ENCODE assay signal across 8 mouse cellular contexts in the genomic region with DNA sequence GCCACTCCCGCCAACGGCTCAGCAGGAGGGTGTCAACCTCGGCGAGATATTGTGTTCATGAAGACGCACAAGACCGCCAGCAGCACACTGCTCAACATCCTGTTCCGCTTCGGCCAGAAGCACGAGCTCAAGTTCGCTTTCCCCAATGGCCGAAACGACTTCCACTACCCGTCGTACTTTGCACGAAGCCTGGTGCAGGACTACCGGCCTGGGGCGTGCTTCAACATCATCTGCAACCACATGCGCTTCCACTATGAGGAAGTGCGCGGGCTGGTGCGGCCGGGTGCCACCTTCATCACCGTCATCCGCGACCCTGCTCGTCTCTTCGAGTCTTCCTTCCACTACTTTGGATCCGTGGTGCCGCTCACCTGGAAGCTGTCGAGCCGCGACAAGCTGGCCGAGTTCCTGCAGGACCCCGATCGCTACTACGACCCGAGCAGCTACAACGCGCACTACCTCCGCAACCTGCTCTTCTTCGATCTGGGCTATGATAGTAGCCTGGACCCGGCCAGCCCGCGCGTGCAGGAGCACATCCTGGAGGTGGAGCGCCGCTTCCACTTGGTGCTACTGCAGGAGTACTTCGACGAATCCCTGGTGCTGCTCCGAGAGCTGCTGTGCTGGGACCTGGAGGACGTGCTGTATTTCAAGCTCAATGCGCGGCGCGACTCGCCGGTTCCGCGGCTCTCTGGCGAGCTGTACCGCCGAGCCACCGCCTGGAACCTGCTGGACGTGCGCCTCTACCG. TPM values are rescaled to one million over a fixed set of nuclear protein-coding genes. Genes with fewer than 3 reads are reported as not detected.
DNase-seq lines count a peak whose midpoint lies in the region; ATAC-seq and TF ChIP-seq lines count a peak whose summit lies in the region.

No protein-coding gene starts in this region.

- peak overlapping the region; percentile 41 for H3K4me2 ChIP-seq in hindbrain, embryonic 11.5 days (replicated peaks; ENCODE audit: low read depth, low read length)
- H3K4me2 ChIP-seq in liver, embryonic 16.5 days (ENCODE audit: low read depth, low read length) = peak overlapping the region; percentile 47
- peak overlapping the region; percentile 31 for H3K4me2 ChIP-seq in stomach, postnatal 0 days (replicated peaks; ENCODE audit: low read depth)

- no peak for TF ChIP-seq EP300 in stomach, postnatal 0 days (optimal IDR thresholded peaks at IDR 0.05)

- peak overlapping the region; percentile 17 for H3K4me3 ChIP-seq in brown adipose tissue, adult 24 weeks (ENCODE audit: insufficient read depth, low read depth, low read length)
- H3K4me3 ChIP-seq in hindbrain, embryonic 11.5 days (ENCODE audit: low read depth, low read length) = peak overlapping the region; percentile 26
- peak overlapping the region; percentile 34; the same call in 1 of the 2 replicates for H3K4me3 ChIP-seq in liver, embryonic 16.5 days (ENCODE audit: low read depth, low read length)
- H3K4me3 ChIP-seq in stomach, postnatal 0 days (ENCODE audit: low read depth, low read length) = peak overlapping the region; percentile 17

- H3K36me3 ChIP-seq in hindbrain, embryonic 11.5 days (ENCODE audit: control insufficient read depth, insufficient read depth, low read length) = no peaks in the 10 kb centered on the region
- H3K36me3 ChIP-seq in liver, embryonic 16.5 days (ENCODE audit: control insufficient read depth, insufficient read depth) = no peaks in the 10 kb centered on the region
- H3K36me3 ChIP-seq in stomach, postnatal 0 days (ENCODE audit: control insufficient read depth, insufficient read depth, low read length) = no peaks in the 10 kb centered on the region

- peak; percentile 9 for DNase-seq in kidney, adult 9 months
- no peak for DNase-seq in kidney, postnatal 36 days
- DNase-seq in hindbrain, embryonic 11.5 days (ENCODE audit: low spot score) = peak; percentile 41
- DNase-seq in stomach, postnatal 0 days (ENCODE audit: low spot score) = no peak
- no peak for DNase-seq in MN1 (ENCODE audit: low spot score)
- DNase-seq in frontal cortex, postnatal 14 days (ENCODE audit: low spot score in 2 of 2) = no peak

- H3K27ac ChIP-seq in brown adipose tissue, adult 24 weeks (replicated peaks; ENCODE audit: low read depth, low read length) = no peak overlapping the region
- H3K27ac ChIP-seq in hindbrain, embryonic 11.5 days (ENCODE audit: low read depth, low read length) = no peak overlapping the region
- H3K27ac ChIP-seq in liver, embryonic 16.5 days (ENCODE audit: low read length) = no peak overlapping the region
- no peak overlapping the region for H3K27ac ChIP-seq in stomach, postnatal 0 days (replicated peaks)

- no peak overlapping the region for H3K9ac ChIP-seq in hindbrain, embryonic 11.5 days (ENCODE audit: low read depth, low read length)
- no peak overlapping the region for H3K9ac ChIP-seq in liver, embryonic 16.5 days (ENCODE audit: low read depth, low read length)
- H3K9ac ChIP-seq in stomach, postnatal 0 days (ENCODE audit: low read length) = no peak overlapping the region

- 7% methylated on average over 66 of the region's 66 CpGs for WGBS in hindbrain, embryonic 11.5 days
- 4% methylated on average over 66 of the region's 66 CpGs for WGBS in liver, embryonic 16.5 days (ENCODE audit: insufficient replicate concordance)
- WGBS in stomach, postnatal 0 days = 21% methylated on average over 65 of the region's 66 CpGs

- no peak for ATAC-seq in hindbrain, embryonic 11.5 days (ENCODE audit: low FRiP score)
- no peak for ATAC-seq in liver, embryonic 16.5 days (ENCODE audit: low read depth)
- ATAC-seq in stomach, postnatal 0 days (ENCODE audit: low FRiP score, low TSS enrichment) = no peak

- TF ChIP-seq CTCF in stomach, postnatal 0 days (IDR thresholded peaks at IDR 0.05; ENCODE audit: low read depth) = no peak

- H3K27me3 ChIP-seq in hindbrain, embryonic 11.5 days (ENCODE audit: control insufficient read depth, insufficient read depth, low read length) = peaks cover 33% of the 10 kb centered on the region
- H3K27me3 ChIP-seq in liver, embryonic 16.5 days (ENCODE audit: control insufficient read depth, insufficient read depth, low read depth, low read length) = peaks cover 24% of the 10 kb centered on the region
- peaks cover 5% of the 10 kb centered on the region for H3K27me3 ChIP-seq in stomach, postnatal 0 days (ENCODE audit: control insufficient read depth, insufficient read depth, low read length)

- H3K4me1 ChIP-seq in brown adipose tissue, adult 24 weeks (ENCODE audit: control insufficient read depth, insufficient read depth, insufficient read length, low read length) = no peaks in the 10 kb centered on the region
- H3K4me1 ChIP-seq in hindbrain, embryonic 11.5 days (replicated peaks; ENCODE audit: control insufficient read depth, insufficient read depth, low read length) = peaks cover 5% of the 10 kb centered on the region; the same call in 1 of the 2 replicates
- H3K4me1 ChIP-seq in liver, embryonic 16.5 days (ENCODE audit: control insufficient read depth, low read depth, low read length) = no peaks in the 10 kb centered on the region
- no peaks in the 10 kb centered on the region for H3K4me1 ChIP-seq in stomach, postnatal 0 days (replicated peaks; ENCODE audit: control insufficient read depth, insufficient read depth)

- no peaks in the 10 kb centered on the region for H3K9me3 ChIP-seq in hindbrain, embryonic 11.5 days (ENCODE audit: control insufficient read depth, low read length)
- no peaks in the 10 kb centered on the region for H3K9me3 ChIP-seq in liver, embryonic 16.5 days (replicated peaks; ENCODE audit: control insufficient read depth, low read length)
- no peaks in the 10 kb centered on the region for H3K9me3 ChIP-seq in stomach, postnatal 0 days (ENCODE audit: control insufficient read depth, low read length)

RNA-seq across cellular contexts. Expression of a gene that starts 14.7 kb away (rescaled TPM):
- not detected in 2 replicates for polyA plus RNA-seq in brown adipose tissue, adult 24 weeks (2012; ENCODE audit: insufficient read depth, insufficient read length, missing spikeins)
- 1.4 and 1.5 TPM in 2 replicates for polyA plus RNA-seq in hindbrain, embryonic 11.5 days (2014; fragmentation: Nextera tagmentation; extraction: Ambion mirVana)
- polyA plus RNA-seq in liver, embryonic 16.5 days (2015; fragmentation: Nextera tagmentation; extraction: Ambion mirVana) = 1.0 and 2.1 TPM in 2 replicates
- 43.4 and 52.0 TPM in 2 replicates for polyA plus RNA-seq in stomach, postnatal 0 days (2015; fragmentation: Nextera tagmentation; extraction: Ambion mirVana)

RNA-seq across cellular contexts. Expression of a gene that starts 21.6 kb away (rescaled TPM):
- polyA plus RNA-seq in brown adipose tissue, adult 24 weeks (2012; ENCODE audit: insufficient read depth, insufficient read length, missing spikeins) = not detected in 2 replicates
- polyA plus RNA-seq in hindbrain, embryonic 11.5 days (2014; fragmentation: Nextera tagmentation; extraction: Ambion mirVana) = 0.17 and 0.19 TPM in 2 replicates
- polyA plus RNA-seq in liver, embryonic 16.5 days (2015; fragmentation: Nextera tagmentation; extraction: Ambion mirVana) = 0.07 and 0.12 TPM in 2 replicates
- 0.08 TPM in 1 of 2 replicates, not detected in the other for polyA plus RNA-seq in stomach, postnatal 0 days (2015; fragmentation: Nextera tagmentation; extraction: Ambion mirVana)

RNA-seq across cellular contexts. Expression of a gene that starts 33.1 kb away (rescaled TPM):
- polyA plus RNA-seq in brown adipose tissue, adult 24 weeks (2012; ENCODE audit: insufficient read depth, insufficient read length, missing spikeins) = 7.4 and 17.2 TPM in 2 replicates
- not detected in 2 replicates for polyA plus RNA-seq in hindbrain, embryonic 11.5 days (2014; fragmentation: Nextera tagmentation; extraction: Ambion mirVana)
- polyA plus RNA-seq in liver, embryonic 16.5 days (2015; fragmentation: Nextera tagmentation; extraction: Ambion mirVana) = 4.7 and 6.3 TPM in 2 replicates
- 2.5 and 3.8 TPM in 2 replicates for polyA plus RNA-seq in stomach, postnatal 0 days (2015; fragmentation: Nextera tagmentation; extraction: Ambion mirVana)

RNA-seq across cellular contexts. Expression of a gene that starts 34.4 kb away (rescaled TPM):
- 25.5 and 45.2 TPM in 2 replicates for polyA plus RNA-seq in brown adipose tissue, adult 24 weeks (2012; ENCODE audit: insufficient read depth, insufficient read length, missing spikeins)
- polyA plus RNA-seq in hindbrain, embryonic 11.5 days (2014; fragmentation: Nextera tagmentation; extraction: Ambion mirVana) = 65.7 and 71.9 TPM in 2 replicates
- 32.4 and 37.9 TPM in 2 replicates for polyA plus RNA-seq in liver, embryonic 16.5 days (2015; fragmentation: Nextera tagmentation; extraction: Ambion mirVana)
- polyA plus RNA-seq in stomach, postnatal 0 days (2015; fragmentation: Nextera tagmentation; extraction: Ambion mirVana) = 41.8 and 42.6 TPM in 2 replicates

Comparison
In these comparisons a context has a peak if more than half of its experiments do, and no peak if none do; other contexts are left out.
1. DNase-seq: peak in kidney, adult 9 months (single experiment) and hindbrain, embryonic 11.5 days (single experiment); none in kidney, postnatal 36 days (0 of 2), stomach, postnatal 0 days (single experiment), MN1 (single experiment) and frontal cortex, postnatal 14 days (0 of 2).
2. RNA of a gene that starts 14.7 kb away (polyA plus RNA-seq): 43.4 to 52.0 TPM in stomach, postnatal 0 days; 1.0 to 2.1 TPM in liver, embryonic 16.5 days, 1.4 to 1.5 TPM in hindbrain, embryonic 11.5 days and not detected in brown adipose tissue, adult 24 weeks; every median in the first group is over 10 times any median in the second.
3. Peak in every context shown above with its lines, with median percentiles within 50 percentile points of each other: H3K4me3 ChIP-seq and H3K4me2 ChIP-seq.